Mouse (Mus musculus) brain, embryonic 18.5 days (tissue): Measurements from ENCODE around the gene Flvcr2.

Source experiments
- DNase-seq: peaks from one replicate; pipeline ENCODE4 v3.0.0-alpha.2; 2012; ENCODE audit warnings: low read depth, low spot score

Gene Flvcr2

GRCm38 (mm10) chr12:85729945-85730290 lies 16.4 kb upstream of the Flvcr2 start:
- no peak for DNase-seq

- no peak for DNase-seq
Measured at GRCm38 (mm10) chr12:85736203-85736602, 10.1 kb upstream of the Flvcr2 start.

DNA sequence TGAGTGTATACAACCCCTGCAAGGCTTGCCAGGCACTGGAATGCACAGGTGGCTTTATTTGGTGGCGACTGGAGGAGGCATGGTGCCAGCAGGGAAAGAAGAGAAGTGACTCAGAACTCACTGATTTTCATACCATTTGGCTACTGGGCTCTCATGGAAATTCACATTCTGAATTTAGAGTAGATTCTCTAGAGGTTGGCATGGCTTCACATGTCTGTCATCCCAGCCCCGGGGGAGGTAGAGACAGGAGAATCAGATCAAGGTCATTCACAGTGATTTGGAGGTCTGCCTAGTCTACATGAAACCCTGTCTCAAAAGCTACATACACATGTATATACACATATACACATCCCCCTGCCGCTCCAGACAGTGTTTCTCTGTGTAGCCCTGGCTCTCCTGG lies 9.4 kb upstream of the Flvcr2 start:
- no peak for DNase-seq

- no peak for DNase-seq
Measured at GRCm38 (mm10) chr12:85746696-85747219, 419 bp downstream of the Flvcr2 start.

DNA sequence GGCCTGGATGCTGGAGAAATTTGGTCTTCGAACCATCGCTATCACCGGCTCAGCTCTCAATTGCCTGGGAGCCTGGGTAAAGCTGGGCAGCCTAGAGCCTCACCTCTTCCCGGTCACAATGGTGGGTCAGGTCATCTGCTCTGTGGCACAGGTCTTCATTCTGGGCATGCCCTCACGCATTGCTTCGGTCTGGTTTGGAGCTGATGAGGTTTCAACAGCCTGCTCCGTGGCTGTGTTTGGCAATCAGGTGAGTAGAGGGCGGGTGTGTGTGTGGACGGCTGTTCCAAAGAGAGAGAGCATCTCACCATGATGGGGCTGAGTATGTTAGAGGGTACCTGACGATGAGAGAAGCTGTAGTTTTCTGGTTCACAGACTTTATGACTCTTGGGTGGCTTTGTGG lies 1.0 kb downstream of the Flvcr2 start:
- DNase-seq: no peak

GRCm38 (mm10) chr12:85749861-85750260 lies 3.5 kb downstream of the Flvcr2 start:
- DNase-seq: no peak

- DNase-seq: no peak
Measured at GRCm38 (mm10) chr12:85752116-85752515, 5.8 kb downstream of the Flvcr2 start.

DNA sequence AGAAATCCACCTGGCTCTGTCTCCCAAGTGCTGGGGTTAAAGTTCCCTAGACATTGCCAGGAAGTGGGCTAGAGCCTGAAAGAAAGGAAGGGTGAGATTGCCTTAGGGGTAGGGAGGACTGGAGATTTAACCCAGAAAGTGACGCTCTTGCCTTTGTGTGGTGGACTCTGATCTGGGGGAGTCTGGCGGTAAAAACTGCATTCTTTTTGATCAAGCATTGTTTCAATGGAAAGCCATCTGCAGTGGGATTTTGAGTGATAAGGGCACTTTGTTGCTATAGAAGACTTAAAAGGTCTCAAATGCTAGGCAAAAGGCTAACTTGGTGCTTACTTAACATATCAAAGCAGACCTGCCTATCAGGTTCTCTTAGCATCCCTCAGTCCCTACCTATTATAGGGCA lies 6.9 kb downstream of the Flvcr2 start:
- DNase-seq: no peak

- no peak for DNase-seq
Measured at GRCm38 (mm10) chr12:85754611-85755265, 8.4 kb downstream of the Flvcr2 start.

GRCm38 (mm10) chr12:85756455-85756854 lies 10.1 kb downstream of the Flvcr2 start:
- no peak for DNase-seq

DNA sequence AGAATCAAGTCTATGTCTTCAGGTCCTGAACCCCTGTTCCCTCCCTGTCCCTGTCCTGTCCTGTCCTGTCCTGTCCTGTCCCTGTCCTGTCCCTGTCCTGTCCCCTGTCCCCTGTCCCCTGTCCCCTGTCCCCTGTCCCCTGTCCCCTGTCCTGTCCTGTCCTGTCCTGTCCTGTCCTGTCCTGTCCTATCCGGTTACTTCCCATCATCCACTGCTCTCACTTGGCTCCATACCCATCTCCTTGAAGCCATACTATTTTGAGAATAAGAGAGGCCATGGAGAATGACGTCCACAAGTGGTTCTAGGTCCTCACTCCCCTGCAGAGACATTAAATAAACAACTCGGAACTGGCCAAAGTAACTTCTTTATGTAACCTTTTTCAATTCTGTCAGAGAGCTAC lies 10.7 kb downstream of the Flvcr2 start:
- no peak for DNase-seq

GRCm38 (mm10) chr12:85758741-85759140 lies 12.4 kb downstream of the Flvcr2 start:
- DNase-seq: no peak

DNA sequence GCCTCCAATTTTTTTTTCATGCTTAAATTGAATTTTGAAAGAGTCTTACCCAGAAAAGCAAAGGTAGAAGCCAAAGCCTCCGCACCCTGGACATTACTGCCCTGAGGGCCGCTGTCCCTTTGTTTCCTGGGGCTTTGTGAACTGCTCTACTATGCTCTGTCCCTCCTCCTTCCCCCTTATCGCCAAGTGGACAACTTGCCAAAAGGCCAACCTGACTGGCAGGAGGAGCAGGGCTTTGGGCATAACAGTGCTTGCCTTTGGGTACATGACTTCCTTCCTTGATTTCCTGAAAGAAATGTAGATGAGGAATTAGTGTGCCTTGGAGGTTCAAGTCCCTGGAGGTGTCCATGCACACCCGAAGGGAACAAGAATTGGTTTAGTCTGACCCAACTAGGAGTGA lies 15.1 kb downstream of the Flvcr2 start:
- DNase-seq: no peak

DNA sequence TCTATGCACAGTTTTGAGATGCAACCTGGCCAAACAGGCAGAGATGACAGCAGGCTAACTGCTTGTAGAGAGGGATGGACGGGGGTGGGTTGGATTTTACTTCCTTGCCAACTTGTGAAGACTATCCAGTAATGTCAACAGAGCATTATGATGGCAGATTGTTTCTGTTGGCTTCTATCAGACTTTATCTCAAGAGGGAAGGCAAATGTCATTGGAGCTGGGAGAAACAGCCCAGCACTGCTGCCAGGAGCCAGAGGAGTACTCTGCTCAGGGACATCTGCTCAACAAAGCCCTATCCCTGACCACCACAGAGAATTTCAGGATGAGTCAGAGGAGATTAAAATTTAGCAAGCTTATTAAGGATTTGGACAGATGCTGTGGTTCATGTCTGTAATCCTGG lies 18.3 kb downstream of the Flvcr2 start:
- no peak for DNase-seq

- DNase-seq: no peak
Measured at GRCm38 (mm10) chr12:85766287-85766686, 19.9 kb downstream of the Flvcr2 start.

DNA sequence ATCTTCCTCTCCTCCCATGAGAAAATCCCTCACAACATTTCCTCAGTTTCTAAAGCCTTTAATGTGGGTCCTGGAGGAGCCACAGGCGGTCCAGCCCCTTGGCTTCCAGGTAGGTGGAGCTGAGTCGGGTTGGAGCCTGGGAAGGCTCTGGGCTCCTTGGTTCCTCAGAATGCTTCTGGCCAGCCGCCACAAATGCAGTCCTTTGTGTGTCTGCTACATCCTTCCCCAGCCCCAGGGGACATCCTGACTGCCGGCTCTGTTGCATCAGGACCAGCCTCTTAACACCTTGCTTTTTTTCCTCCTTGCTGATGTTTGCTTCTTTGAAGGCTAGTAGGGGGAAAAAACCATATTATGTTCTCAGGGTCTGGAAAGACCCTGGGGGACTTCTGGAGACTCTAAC lies 21.4 kb downstream of the Flvcr2 start:
- no peak for DNase-seq

DNA sequence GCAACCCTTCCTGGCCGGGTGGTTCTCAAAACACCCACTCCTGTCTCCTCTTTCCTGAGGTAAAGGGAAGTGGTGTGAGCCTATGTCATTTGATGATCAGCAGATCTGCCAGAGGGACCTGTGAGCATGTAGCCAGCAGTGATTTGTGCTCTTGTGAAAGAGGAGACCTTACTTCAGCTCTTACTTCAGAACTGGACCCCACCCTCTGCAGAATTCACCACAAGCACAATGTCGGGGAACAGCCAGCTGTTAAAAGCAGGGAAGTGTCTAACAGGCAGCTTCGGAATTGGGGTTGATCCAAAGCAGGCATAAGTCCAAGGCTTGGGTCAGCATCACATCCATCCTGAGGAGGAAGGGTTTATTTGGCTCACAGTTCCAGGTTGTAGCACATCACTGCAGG lies 25.0 kb downstream of the Flvcr2 start:
- no peak for DNase-seq

DNA sequence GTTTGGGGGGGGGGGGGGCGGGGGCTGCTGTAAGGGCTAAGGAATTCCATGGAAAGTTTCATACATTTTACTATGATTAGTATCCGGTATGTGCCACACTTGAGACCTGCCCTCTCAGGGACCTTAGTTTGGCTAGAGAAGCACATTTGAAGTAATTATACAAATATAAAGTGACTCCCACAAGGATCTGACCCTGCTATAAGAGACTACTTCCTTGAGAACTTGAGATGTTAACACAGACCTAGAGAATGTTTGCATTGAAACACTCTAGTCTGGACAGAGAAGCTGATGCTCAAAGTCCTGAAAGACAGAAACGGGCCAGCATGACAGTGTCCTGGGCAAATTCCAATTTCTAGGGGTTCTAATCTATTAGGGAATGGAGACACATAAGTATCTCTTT lies 32.6 kb downstream of the Flvcr2 start:
- DNase-seq: no peak

DNA sequence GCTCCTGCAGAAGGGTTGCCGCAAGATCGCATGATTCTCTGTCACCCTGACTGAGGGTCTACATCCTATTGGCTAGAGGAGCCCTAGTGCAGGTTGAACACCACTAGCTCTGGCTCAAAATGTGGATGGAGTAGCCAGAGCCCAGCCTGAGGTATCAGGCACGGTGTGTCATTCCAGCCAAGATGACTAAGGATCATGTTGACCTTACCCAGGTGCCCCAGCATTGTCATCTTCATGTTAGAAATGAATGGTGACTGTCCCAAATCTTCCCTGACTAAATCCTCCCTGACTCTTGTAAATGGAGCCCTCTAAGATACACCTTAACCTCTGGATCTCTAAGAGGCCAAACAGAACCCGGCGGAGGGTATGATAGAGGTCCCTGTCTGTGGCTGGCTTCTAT lies 33.4 kb downstream of the Flvcr2 start:
- DNase-seq: no peak

GRCm38 (mm10) chr12:85781606-85782005 lies 35.3 kb downstream of the Flvcr2 start:
- DNase-seq: no peak

- no peak for DNase-seq
Measured at GRCm38 (mm10) chr12:85784916-85785815, 38.8 kb downstream of the Flvcr2 start.

DNA sequence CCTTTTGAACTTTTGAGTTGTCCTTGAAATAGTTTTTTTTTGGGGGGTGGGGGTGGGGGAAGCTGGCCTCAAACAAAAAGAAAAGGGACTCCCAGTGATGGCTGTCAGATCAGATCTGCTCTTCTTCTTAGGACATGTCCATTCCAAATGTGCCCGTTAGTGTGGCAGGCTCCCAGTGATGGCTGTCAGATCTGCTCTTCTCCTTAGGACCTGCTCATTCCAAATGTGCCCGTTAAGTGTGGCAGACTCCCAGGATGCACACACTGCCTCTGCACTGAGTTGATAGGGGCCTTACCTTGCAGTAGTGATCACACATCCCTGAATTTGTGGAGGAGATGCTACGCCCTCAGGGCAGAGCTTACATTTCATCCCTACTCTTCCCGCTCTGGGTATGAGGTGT lies 45.8 kb downstream of the Flvcr2 start:
- DNase-seq: no peak

- no peak for DNase-seq
Measured at GRCm38 (mm10) chr12:85792821-85793346, 46.5 kb downstream of the Flvcr2 start.
